Mouse (Mus musculus) spleen, postnatal 10 days (tissue): ENCODE measurements around the gene Ryr2.
A peak's percentile ranks its signal among the peaks of the same experiment; 100 is the strongest.

ENCODE experiments used
- DNase-seq, 2 experiments: peaks; one replicate each; pipeline ENCODE4 v3.0.0; 2021 to 2022; ENCODE audit warnings: low spot score in 2 of 2

Ryr2 gene

GRCm38 (mm10) chr13:11772173-11772572 lies 334.6 kb downstream of the Ryr2 start:
- DNase-seq: no peak

GRCm38 (mm10) chr13:11766899-11767298 lies 339.8 kb downstream of the Ryr2 start:
- DNase-seq: no peak

- no peak for DNase-seq
Measured at GRCm38 (mm10) chr13:11763925-11764324, 342.8 kb downstream of the Ryr2 start.

GRCm38 (mm10) chr13:11763104-11763503 lies 343.6 kb downstream of the Ryr2 start:
- DNase-seq: no peak

- DNase-seq: no peak
Measured at GRCm38 (mm10) chr13:11757894-11758293, 348.9 kb downstream of the Ryr2 start.

GRCm38 (mm10) chr13:11745479-11745878 lies 361.3 kb downstream of the Ryr2 start:
- DNase-seq: no peak

GRCm38 (mm10) chr13:11738211-11738610 lies 368.5 kb downstream of the Ryr2 start:
- no peak for DNase-seq

- no peak for DNase-seq
Measured at GRCm38 (mm10) chr13:11716216-11716615, 390.5 kb downstream of the Ryr2 start.

- DNase-seq: no peak
Measured at GRCm38 (mm10) chr13:11709708-11710471, 396.9 kb downstream of the Ryr2 start.

- DNase-seq: no peak
Measured at GRCm38 (mm10) chr13:11701721-11702120, 405.0 kb downstream of the Ryr2 start.

GRCm38 (mm10) chr13:11696496-11696895 lies 410.2 kb downstream of the Ryr2 start:
- no peak for DNase-seq

GRCm38 (mm10) chr13:11681802-11682201 lies 424.9 kb downstream of the Ryr2 start:
- DNase-seq: no peak

- no peak for DNase-seq
Measured at GRCm38 (mm10) chr13:11662815-11663214, 443.9 kb downstream of the Ryr2 start.

- DNase-seq: no peak
Measured at GRCm38 (mm10) chr13:11644846-11645245, 461.9 kb downstream of the Ryr2 start.

- no peak for DNase-seq
Measured at GRCm38 (mm10) chr13:11636383-11636782, 470.4 kb downstream of the Ryr2 start.

- DNase-seq: no peak
Measured at GRCm38 (mm10) chr13:11624513-11624912, 482.2 kb downstream of the Ryr2 start.

GRCm38 (mm10) chr13:11595431-11595830 lies 511.3 kb downstream of the Ryr2 start:
- no peak for DNase-seq

- no peak for DNase-seq
Measured at GRCm38 (mm10) chr13:11585283-11585682, 521.5 kb downstream of the Ryr2 start.

GRCm38 (mm10) chr13:11572552-11572951 lies 534.2 kb downstream of the Ryr2 start:
- DNase-seq: no peak

- DNase-seq: no peak
Measured at GRCm38 (mm10) chr13:11567376-11567775, 539.4 kb downstream of the Ryr2 start.

GRCm38 (mm10) chr13:11566486-11566885 lies 540.3 kb downstream of the Ryr2 start:
- no peak for DNase-seq

- DNase-seq: peak; percentile 5 to 42
Measured at GRCm38 (mm10) chr13:11563224-11564024, 543.3 kb downstream of the Ryr2 start.

GRCm38 (mm10) chr13:11549644-11550043 lies 557.1 kb downstream of the Ryr2 start:
- no peak for DNase-seq
